Mouse (Mus musculus) ES-Bruce4 (cell line): ENCODE data around the gene Dnaaf3. TPM values are rescaled to one million over a fixed set of nuclear protein-coding genes. Genes with fewer than 3 reads are reported as not detected.

Source experiments
- H3K27ac ChIP-seq: 2 replicates; pipeline ENCODE4 v1.5.1; 2012; ENCODE audit warnings: low read length, inconsistent platforms; ENCODE audit not compliant: insufficient read depth
- H3K27me3 ChIP-seq: 2 replicates; pipeline ENCODE4 v1.6.1; 2012; ENCODE audit warnings: mild to moderate bottlenecking, low read length, inconsistent platforms; ENCODE audit not compliant: control insufficient read depth, poor library complexity, insufficient read depth, severe bottlenecking
- H3K36me3 ChIP-seq: 2 replicates; pipeline ENCODE4 v1.6.1; 2012; ENCODE audit warnings: inconsistent platforms, mild to moderate bottlenecking, low read length, moderate library complexity; ENCODE audit not compliant: control insufficient read depth, poor library complexity, insufficient read depth, severe bottlenecking
- H3K4me1 ChIP-seq: one replicate; pipeline ENCODE4 v1.8.1; 2011; ENCODE audit warnings: low read length; ENCODE audit not compliant: control insufficient read depth, insufficient read depth
- H3K4me3 ChIP-seq: 2 replicates; pipeline ENCODE4 v1.5.1; 2011; ENCODE audit warnings: low read depth, mild to moderate bottlenecking, low read length
- H3K9ac ChIP-seq: 2 replicates; pipeline ENCODE4 v1.6.1; 2012; ENCODE audit warnings: low read depth, mild to moderate bottlenecking, inconsistent platforms; ENCODE audit not compliant: poor library complexity, severe bottlenecking
- H3K9me3 ChIP-seq: replicated peaks from 2 replicates; pipeline ENCODE4 v1.6.1; 2012; ENCODE audit warnings: mild to moderate bottlenecking, low read length, inconsistent platforms; ENCODE audit not compliant: control insufficient read depth, poor library complexity, insufficient read depth, severe bottlenecking
- CTCF ChIP-seq: IDR thresholded peaks from one replicate; pipeline ENCODE4 v1.8.1; 2011; ENCODE audit warnings: low read depth, low read length
- EP300 ChIP-seq: IDR thresholded peaks from 2 replicates; pipeline ENCODE4 v1.6.1; 2011; ENCODE audit warnings: low read depth, low read length; ENCODE audit not compliant: insufficient read depth
- POLR2A ChIP-seq: IDR thresholded peaks from one replicate; pipeline ENCODE4 v1.8.1; 2011; ENCODE audit warnings: low read length; ENCODE audit not compliant: insufficient read depth
- polyA plus RNA-seq: library from polyadenylated mRNA; stranded (reverse); fragments of >200 nt; gene quantifications from 2 replicates; pipeline ENCODE4 v1.2.4, GENCODE M21; 2011; ENCODE audit warnings: low read depth; ENCODE audit not compliant: missing spikeins, insufficient read depth, insufficient read length

Dnaaf3 gene
- polyA plus RNA-seq, 1 experiment = 9.2 TPM

GRCm38 (mm10) chr7:4501558-4502397 lies 30.5 kb downstream of the Dnaaf3 start, which contains the start of gene Ppp1r12c:
Gene Ppp1r12c (minus strand): TSS chr7:4501680.
- Histone ChIP-seq H3K27me3 (no peaks in the 10 kb centered on the region), H3K4me1 (no peaks in the 10 kb centered on the region), H3K27ac (peak within 1 kb of the TSS; percentile 79), H3K4me3 (peak within 1 kb of the TSS; percentile 99), H3K9me3 (no peaks in the 10 kb centered on the region), H3K9ac (peak within 1 kb of the TSS; percentile 91), H3K36me3 (no peaks in the 10 kb centered on the region)
- TF ChIP-seq CTCF (no peak), POLR2A (peak; percentile 21)

GRCm38 (mm10) chr7:4500892-4501471 lies 31.3 kb downstream of the Dnaaf3 start:
- Histone ChIP-seq H3K4me1 (no peaks in the 10 kb centered on the region), H3K9me3 (no peaks in the 10 kb centered on the region), H3K27ac (no peak overlapping the region), H3K36me3 (no peaks in the 10 kb centered on the region), H3K9ac (peak overlapping the region; percentile 91), H3K27me3 (no peaks in the 10 kb centered on the region), H3K4me3 (peak overlapping the region; percentile 91)
- TF ChIP-seq POLR2A (no peak), CTCF (no peak), EP300 (no peak)

- H3K36me3 ChIP-seq = no peaks in the 10 kb centered on the region
- H3K4me1 ChIP-seq = no peaks in the 10 kb centered on the region
- H3K9ac ChIP-seq = no peak overlapping the region
- no peak overlapping the region for H3K27ac ChIP-seq
- TF ChIP-seq EP300 (no peak), CTCF (no peak), POLR2A (no peak)
- no peak overlapping the region for H3K4me3 ChIP-seq
- no peaks in the 10 kb centered on the region for H3K27me3 ChIP-seq
- H3K9me3 ChIP-seq = no peaks in the 10 kb centered on the region
Measured at GRCm38 (mm10) chr7:4499034-4499433, 33.2 kb downstream of the Dnaaf3 start.

GRCm38 (mm10) chr7:4498251-4498650 lies 34.0 kb downstream of the Dnaaf3 start:
- no peak overlapping the region for H3K4me3 ChIP-seq
- H3K27me3 ChIP-seq = no peaks in the 10 kb centered on the region
- H3K9me3 ChIP-seq = no peaks in the 10 kb centered on the region
- H3K27ac ChIP-seq = no peak overlapping the region
- H3K4me1 ChIP-seq = no peaks in the 10 kb centered on the region
- H3K36me3 ChIP-seq = no peaks in the 10 kb centered on the region
- TF ChIP-seq POLR2A = no peak
- no peak for TF ChIP-seq CTCF
- no peak for TF ChIP-seq EP300
- no peak overlapping the region for H3K9ac ChIP-seq

- H3K4me1 ChIP-seq = no peaks in the 10 kb centered on the region
- TF ChIP-seq CTCF (no peak), POLR2A (no peak), EP300 (no peak)
- no peak overlapping the region for H3K9ac ChIP-seq
- H3K36me3 ChIP-seq = no peaks in the 10 kb centered on the region
- no peak overlapping the region for H3K27ac ChIP-seq
- no peaks in the 10 kb centered on the region for H3K9me3 ChIP-seq
- H3K27me3 ChIP-seq = no peaks in the 10 kb centered on the region
- H3K4me3 ChIP-seq = no peak overlapping the region
Measured at GRCm38 (mm10) chr7:4497271-4497903, 34.9 kb downstream of the Dnaaf3 start.

GRCm38 (mm10) chr7:4496468-4496867 lies 35.8 kb downstream of the Dnaaf3 start:
- H3K9me3 ChIP-seq = no peaks in the 10 kb centered on the region
- H3K4me1 ChIP-seq = no peaks in the 10 kb centered on the region
- H3K9ac ChIP-seq = no peak overlapping the region
- no peak overlapping the region for H3K4me3 ChIP-seq
- no peak for TF ChIP-seq EP300
- TF ChIP-seq POLR2A = no peak
- no peak for TF ChIP-seq CTCF
- no peaks in the 10 kb centered on the region for H3K36me3 ChIP-seq
- H3K27me3 ChIP-seq = no peaks in the 10 kb centered on the region
- no peak overlapping the region for H3K27ac ChIP-seq
